Mouse (Mus musculus) intestine, embryonic 15.5 days (tissue): ENCODE measurements around the gene Nfkbia. TPM values are rescaled to one million over a fixed set of nuclear protein-coding genes. Genes with fewer than 3 reads are reported as not detected.
A peak's percentile ranks its signal among the peaks of the same experiment; 100 is the strongest.

Experiments
- ATAC-seq: fragments of 200-750 bp; cut with Nextera tagmentation; 2 replicates; pipeline ENCODE4 v1.8.0; 2017; ENCODE audit warnings: moderate TSS enrichment, moderate library complexity
- H3K27ac ChIP-seq: fragments of 300-500 bp; sonication (generic); 2 replicates; pipeline ENCODE4 v1.5.1; 2015; ENCODE audit warnings: mild to moderate bottlenecking, inconsistent platforms
- H3K27me3 ChIP-seq: fragments of 300-500 bp; sonication (generic); replicated peaks from 2 replicates; pipeline ENCODE4 v1.6.1; 2015; ENCODE audit warnings: inconsistent platforms
- H3K36me3 ChIP-seq: fragments of 300-500 bp; sonication (generic); 2 replicates; pipeline ENCODE4 v1.6.1; 2015; ENCODE audit warnings: inconsistent platforms
- H3K4me1 ChIP-seq: fragments of 300-500 bp; sonication (generic); replicated peaks from 2 replicates; pipeline ENCODE4 v1.6.1; 2015; ENCODE audit warnings: inconsistent platforms
- H3K4me2 ChIP-seq: fragments of 300-500 bp; sonication (generic); replicated peaks from 2 replicates; pipeline ENCODE4 v1.6.1; 2015; ENCODE audit warnings: mild to moderate bottlenecking, inconsistent platforms
- H3K4me3 ChIP-seq: fragments of 300-500 bp; sonication (generic); replicated peaks from 2 replicates; pipeline ENCODE4 v1.5.1; 2015; ENCODE audit warnings: inconsistent platforms
- H3K9ac ChIP-seq: fragments of 300-500 bp; sonication (generic); 2 replicates; pipeline ENCODE4 v1.6.1; 2015; ENCODE audit warnings: inconsistent platforms
- H3K9me3 ChIP-seq: fragments of 300-500 bp; sonication (generic); 2 replicates; pipeline ENCODE4 v1.6.1; 2016; ENCODE audit warnings: inconsistent platforms
- WGBS: fragments of 180-500 bp; shearing (Covaris S2); methylation state at CpG from one replicate; pipeline ENCODE4 v1.1.7; 2015; 5-methylcytosine and 5-hydroxymethylcytosine counted together
- polyA plus RNA-seq: library from polyadenylated mRNA; unstranded; fragments of >200 nt; fragmentation: Nextera tagmentation; extraction: Ambion mirVana; gene quantifications from 2 replicates; pipeline ENCODE4 v1.2.1, GENCODE M21; 2015

The Nfkbia gene
- polyA plus RNA-seq, 1 experiment from 2014 or later = 72.5 TPM

DNA sequence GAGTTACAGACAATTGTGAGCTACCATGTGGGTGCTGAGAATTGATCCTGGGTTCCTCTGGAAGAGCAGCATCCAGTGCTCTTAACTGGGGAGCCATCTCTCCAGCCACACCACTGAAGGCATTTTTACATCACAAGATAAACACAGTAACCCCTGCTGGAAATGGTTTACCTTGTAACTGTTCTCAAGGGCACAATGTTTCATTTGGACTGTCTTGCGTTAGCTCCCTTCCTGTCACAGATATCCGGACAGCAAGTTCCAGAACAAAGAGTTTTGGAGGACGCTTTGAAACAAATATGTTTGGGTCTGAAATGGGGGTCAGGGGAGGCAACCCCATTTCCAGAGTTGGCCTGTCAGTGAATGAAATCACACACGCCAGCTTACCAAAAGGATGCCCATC, 46.9 kb downstream of the Nfkbia start:
- Histone ChIP-seq H3K4me1 (peaks cover 40% of the 10 kb centered on the region), H3K27ac (no peak overlapping the region), H3K9ac (no peak overlapping the region), H3K36me3 (no peaks in the 10 kb centered on the region), H3K9me3 (no peaks in the 10 kb centered on the region), H3K27me3 (no peaks in the 10 kb centered on the region), H3K4me3 (no peak overlapping the region), H3K4me2 (no peak overlapping the region)
- no peak for ATAC-seq
- 76% methylated on average over 4 of the region's 4 CpGs for WGBS

DNA sequence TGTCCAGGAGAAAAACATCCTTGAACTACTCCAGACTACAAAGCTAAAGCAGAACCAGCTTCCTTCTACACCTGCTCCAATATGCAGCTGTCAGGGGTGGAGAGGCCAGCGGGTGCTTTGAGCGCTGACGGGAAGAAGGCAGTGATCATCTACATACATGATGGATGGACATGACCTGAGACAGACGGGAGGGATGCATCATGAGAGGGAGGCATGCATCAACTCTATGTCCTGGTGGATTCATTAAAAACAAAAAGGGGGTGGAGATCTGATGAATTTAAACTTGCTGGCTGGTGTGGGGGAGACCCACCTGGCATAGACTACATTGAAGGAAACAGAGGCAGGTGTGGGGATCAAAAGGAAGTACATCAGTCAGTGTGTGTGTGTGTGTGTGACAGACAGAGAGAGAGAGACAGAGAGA, 48.4 kb downstream of the Nfkbia start:
- 73% methylated on average over 4 of the region's 4 CpGs for WGBS
- no peak overlapping the region for H3K4me3 ChIP-seq
- no peaks in the 10 kb centered on the region for H3K27me3 ChIP-seq
- H3K4me1 ChIP-seq = peaks cover 32% of the 10 kb centered on the region
- no peak overlapping the region for H3K9ac ChIP-seq
- no peaks in the 10 kb centered on the region for H3K9me3 ChIP-seq
- H3K4me2 ChIP-seq = no peak overlapping the region
- ATAC-seq = no peak
- H3K36me3 ChIP-seq = no peaks in the 10 kb centered on the region
- H3K27ac ChIP-seq = no peak overlapping the region; the same call in 1 of the 2 replicates

DNA sequence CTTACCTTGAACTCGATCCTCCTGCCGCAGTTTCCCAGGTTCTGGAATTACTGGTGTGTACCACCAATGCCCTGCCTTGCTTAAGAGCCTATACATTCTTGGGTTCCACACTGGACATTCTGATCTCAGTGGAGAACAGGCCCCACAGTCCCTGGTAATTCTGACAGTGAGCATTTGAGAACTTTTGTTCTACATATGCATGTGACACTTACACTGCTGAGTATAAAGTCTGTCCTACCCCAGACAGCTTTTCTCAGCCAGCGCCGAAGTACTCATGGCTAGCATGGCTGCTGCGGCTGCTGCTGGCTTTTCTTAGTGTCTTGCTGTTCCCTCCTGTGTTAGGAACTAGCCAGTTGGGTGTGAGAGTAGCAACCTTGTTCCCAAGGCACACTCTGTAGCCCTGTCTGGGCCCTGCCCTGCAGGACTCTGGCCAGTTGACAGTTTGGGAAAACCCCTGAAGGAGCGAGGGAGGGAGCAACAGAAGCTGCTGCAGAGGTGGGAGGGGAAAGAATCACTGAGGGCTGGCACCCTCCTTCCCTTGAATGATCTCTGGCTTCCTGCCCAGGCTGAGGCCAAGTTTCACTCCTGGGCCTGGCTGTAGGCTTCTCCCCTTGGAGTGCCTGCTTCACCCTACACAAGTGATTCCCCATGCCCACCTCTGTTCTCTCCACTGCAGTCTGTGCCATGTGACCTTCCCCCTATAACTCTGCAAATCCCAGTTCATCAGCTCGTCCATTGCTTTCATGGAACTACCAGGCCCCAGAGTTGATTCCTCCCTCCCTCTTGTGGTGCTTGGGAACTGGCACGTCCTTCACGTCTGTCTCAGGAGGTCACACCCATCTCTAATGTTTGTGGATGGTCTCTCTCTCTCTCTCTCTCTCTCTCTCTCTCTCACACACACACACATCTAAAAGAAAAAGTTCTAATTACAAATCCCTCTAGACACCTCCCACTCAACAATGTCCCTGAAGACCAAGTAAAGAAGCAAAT, 49.3 kb downstream of the Nfkbia start:
- Histone ChIP-seq H3K36me3 (no peaks in the 10 kb centered on the region), H3K27ac (peak overlapping the region; percentile 38), H3K27me3 (no peaks in the 10 kb centered on the region), H3K4me3 (no peak overlapping the region), H3K9ac (no peak overlapping the region), H3K9me3 (no peaks in the 10 kb centered on the region), H3K4me1 (peaks cover 41% of the 10 kb centered on the region), H3K4me2 (0 out of 2 replicates have a peak overlapping the region, but pooled peaks have one; percentile 6)
- WGBS = 51% methylated on average over 9 of the region's 9 CpGs
- ATAC-seq = peak; percentile 65

DNA sequence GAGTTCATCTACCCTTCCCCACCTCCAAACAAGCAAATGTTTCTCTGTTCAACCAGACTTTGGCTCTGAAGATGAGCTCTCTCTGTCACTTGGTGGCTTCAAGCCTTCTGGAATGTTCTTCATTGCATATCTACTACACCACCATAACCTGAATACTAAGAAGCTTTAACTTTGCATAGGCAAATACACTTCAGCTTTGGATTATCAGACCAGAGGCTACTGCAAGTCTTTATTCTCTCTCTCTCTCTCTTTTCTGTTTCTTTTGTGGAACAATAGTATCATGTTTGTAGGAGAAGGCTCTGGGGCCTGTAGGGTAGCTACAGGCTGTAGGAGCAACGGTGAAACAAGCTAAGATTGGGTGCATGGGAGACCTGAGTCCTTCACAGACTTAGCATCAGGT, 50.2 kb downstream of the Nfkbia start:
- H3K4me3 ChIP-seq = no peak overlapping the region
- no peaks in the 10 kb centered on the region for H3K36me3 ChIP-seq
- ATAC-seq = no peak
- H3K27ac ChIP-seq = no peak overlapping the region
- H3K27me3 ChIP-seq = no peaks in the 10 kb centered on the region
- peaks cover 48% of the 10 kb centered on the region for H3K4me1 ChIP-seq
- WGBS = 90% methylated on average over 1 of the region's 1 CpGs
- no peak overlapping the region for H3K9ac ChIP-seq
- H3K4me2 ChIP-seq = no peak overlapping the region
- H3K9me3 ChIP-seq = no peaks in the 10 kb centered on the region

DNA sequence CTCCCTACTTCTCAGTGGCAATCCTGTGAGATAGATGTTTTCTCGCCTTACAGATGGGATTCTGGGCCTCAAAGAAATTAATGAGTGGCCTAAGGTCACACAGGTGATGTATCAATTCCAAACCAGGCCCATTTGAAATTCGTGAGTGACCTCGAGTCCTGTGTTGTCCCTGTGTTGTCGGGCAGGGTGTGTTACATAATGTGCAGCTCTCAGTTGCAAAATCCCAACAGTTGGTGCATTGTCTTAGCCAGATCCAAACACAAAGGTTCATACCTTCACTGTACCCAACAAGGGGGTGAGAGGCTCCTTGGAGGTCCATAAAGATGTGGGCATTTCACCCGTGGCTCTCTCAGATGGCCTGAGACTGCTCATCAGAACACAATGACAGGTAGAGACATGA, 52.0 kb downstream of the Nfkbia start:
- Histone ChIP-seq H3K9ac (no peak overlapping the region), H3K4me3 (no peak overlapping the region), H3K4me1 (peaks cover 44% of the 10 kb centered on the region), H3K27me3 (no peaks in the 10 kb centered on the region), H3K36me3 (no peaks in the 10 kb centered on the region), H3K4me2 (no peak overlapping the region), H3K9me3 (no peaks in the 10 kb centered on the region), H3K27ac (no peak overlapping the region)
- 84% methylated on average over 5 of the region's 5 CpGs for WGBS
- no peak for ATAC-seq

Other genes starting within 250 kb of the Nfkbia start
- gene 1110008L16Rik, start 193.1 kb downstream of the Nfkbia start, polyA plus RNA-seq = 19.3 and 19.5 TPM in 2 replicates
- 10.9 and 11.3 TPM in 2 replicates for gene Ppp2r3c, start 189.6 kb downstream of the Nfkbia start, polyA plus RNA-seq
- 413 and 421 TPM in 2 replicates for gene Psma6, start 108.4 kb downstream of the Nfkbia start, polyA plus RNA-seq
- gene Aldoart2, start 72.6 kb upstream of the Nfkbia start, polyA plus RNA-seq = 0.09 TPM in 1 of 2 replicates, not detected in the other
- gene Insm2, start 106.8 kb upstream of the Nfkbia start, polyA plus RNA-seq = 0.26 and 0.29 TPM in 2 replicates